Comparison of ENCODE assay signal across 8 mouse cellular contexts in genomic region chr16:84734806-84735165, GRCm38 (mm10). TPM values are rescaled to one million over a fixed set of nuclear protein-coding genes. Genes with fewer than 3 reads are reported as not detected.
DNase-seq lines count a peak whose midpoint lies in the region; ATAC-seq and TF ChIP-seq lines count a peak whose summit lies in the region.

No protein-coding gene starts in this region.

- ATAC-seq in kidney, embryonic 15.5 days (replicated peaks; ENCODE audit: low FRiP score) = peak; percentile 61
- peak; percentile 12 for ATAC-seq in common myeloid progenitor, adult 5-6 weeks (replicated peaks; ENCODE audit: low read depth, poor library complexity, severe bottlenecking)
- peak; percentile 19 for ATAC-seq in inflammation-experienced regulatory T-cells, adult 6 months
- ATAC-seq in midbrain, postnatal 0 days (ENCODE audit: low FRiP score) = peak; percentile 49

- H3K27me3 ChIP-seq in kidney, embryonic 15.5 days = no peaks in the 10 kb centered on the region
- H3K27me3 ChIP-seq in midbrain, postnatal 0 days (ENCODE audit: insufficient read depth, low read length) = no peaks in the 10 kb centered on the region

- WGBS in kidney, embryonic 15.5 days = 0% methylated on average over 15 of the region's 15 CpGs
- WGBS in midbrain, postnatal 0 days = under 1% methylated on average over 15 of the region's 15 CpGs

- no peak for TF ChIP-seq CTCF in midbrain, postnatal 0 days (IDR thresholded peaks at IDR 0.05)

- H3K36me3 ChIP-seq in kidney, embryonic 15.5 days = peaks cover 33% of the 10 kb centered on the region
- peaks cover 16% of the 10 kb centered on the region for H3K36me3 ChIP-seq in midbrain, postnatal 0 days (ENCODE audit: insufficient read depth, low read length)

- H3K9me3 ChIP-seq in kidney, embryonic 15.5 days (replicated peaks) = no peaks in the 10 kb centered on the region
- H3K9me3 ChIP-seq in midbrain, postnatal 0 days (ENCODE audit: low read length) = no peaks in the 10 kb centered on the region

- H3K4me1 ChIP-seq in kidney, embryonic 15.5 days = peaks cover 11% of the 10 kb centered on the region
- H3K4me1 ChIP-seq in midbrain, postnatal 0 days (ENCODE audit: insufficient read depth, low read length) = no peaks in the 10 kb centered on the region; the same call in 1 of the 2 replicates

- peak overlapping the region; percentile 64 for H3K9ac ChIP-seq in kidney, embryonic 15.5 days
- peak overlapping the region; percentile 73 for H3K9ac ChIP-seq in midbrain, postnatal 0 days (replicated peaks; ENCODE audit: low read length, poor library complexity, severe bottlenecking)

- no peak for DNase-seq in kidney, postnatal 10 days
- DNase-seq in midbrain, postnatal 0 days (ENCODE audit: low spot score) = peak; percentile 8
- DNase-seq in adrenal gland, postnatal 4 days (ENCODE audit: low spot score in 2 of 2) = no peak
- DNase-seq in thymus, postnatal 10 days (ENCODE audit: low spot score in 2 of 2) = no peak
- no peak for DNase-seq in cerebellum, postnatal 25 days

- peak overlapping the region; percentile 67 for H3K4me3 ChIP-seq in kidney, embryonic 15.5 days (replicated peaks)
- peak overlapping the region; percentile 53 for H3K4me3 ChIP-seq in midbrain, postnatal 0 days (ENCODE audit: low read depth, low read length)

- no peak overlapping the region for H3K27ac ChIP-seq in kidney, embryonic 15.5 days
- peak overlapping the region; percentile 18; the same call in 1 of the 2 replicates for H3K27ac ChIP-seq in midbrain, postnatal 0 days (ENCODE audit: low read depth, low read length)

- peak overlapping the region; percentile 71 for H3K4me2 ChIP-seq in kidney, embryonic 15.5 days
- H3K4me2 ChIP-seq in midbrain, postnatal 0 days (ENCODE audit: low read depth, low read length, poor library complexity, severe bottlenecking) = peak overlapping the region; percentile 61

RNA-seq across cellular contexts. Expression of gene Mrpl39, which starts 0.8 kb away (rescaled TPM):
- 48.0 and 51.9 TPM in 2 replicates for polyA plus RNA-seq in kidney, embryonic 15.5 days (2015; fragmentation: Nextera tagmentation; extraction: Ambion mirVana)
- 54.5 and 56.5 TPM in 2 replicates for total RNA-seq in common myeloid progenitor, adult 5-6 weeks (2017)
- polyA plus RNA-seq in inflammation-experienced regulatory T-cells, adult 6 months (2017; shearing (Covaris generic)) = 10 to 100 TPM; 20.6 to 31.7 (median 25.7) TPM
- total RNA-seq in midbrain, postnatal 0 days (2014; rRNA removed) = 25.7 and 43.2 TPM in 2 replicates
- 33.8 and 34.3 TPM in 2 replicates for polyA plus RNA-seq in midbrain, postnatal 0 days (2015; fragmentation: Nextera tagmentation; extraction: Ambion mirVana)
- total RNA-seq in adrenal gland, postnatal 4 days (2021) = 10 to 100 TPM; 44.5 to 47.2 TPM

RNA-seq across cellular contexts. Expression of gene Jam2, which starts 39.1 kb away (rescaled TPM):
- polyA plus RNA-seq in kidney, embryonic 15.5 days (2015; fragmentation: Nextera tagmentation; extraction: Ambion mirVana) = 4.0 TPM in 2 replicates
- 0.37 TPM in 1 of 2 replicates, not detected in the other for total RNA-seq in common myeloid progenitor, adult 5-6 weeks (2017)
- polyA plus RNA-seq in inflammation-experienced regulatory T-cells, adult 6 months (2017; shearing (Covaris generic)) = under 1 TPM in 1 of 3 experiments, not detected in 2; 0.21 TPM
- 26.8 and 29.3 TPM in 2 replicates for total RNA-seq in midbrain, postnatal 0 days (2014; rRNA removed)
- 20.8 and 21.8 TPM in 2 replicates for polyA plus RNA-seq in midbrain, postnatal 0 days (2015; fragmentation: Nextera tagmentation; extraction: Ambion mirVana)
- 10 to 100 TPM in 1 of 2 experiments, 1 to 10 TPM in 1; 9.6 to 11.8 TPM for total RNA-seq in adrenal gland, postnatal 4 days (2021)
